Mouse (Mus musculus): ENCODE results near the gene Carns1.
A peak's percentile ranks its signal among the peaks of the same experiment; 100 is the strongest.

Carns1 gene

GRCm38 (mm10) chr19:4175368-4175947 is at the start of gene Carns1:
Gene Carns1, minus strand, starts transcription at chr19:4175479.
- no peak for DNase-seq (ENCODE audit: low read depth, low spot score)

- DNase-seq (ENCODE audit: low read depth, low spot score) = no peak
These were observed 46.9 kb upstream of the Carns1 start for GRCm38 (mm10) chr19:4222165-4222564.

- no peak for DNase-seq (ENCODE audit: low read depth, low spot score)
These were observed 45.9 kb upstream of the Carns1 start for GRCm38 (mm10) chr19:4220957-4221743.

GRCm38 (mm10) chr19:4220416-4220815 is 45.1 kb upstream of the Carns1 start:
- no peak for DNase-seq (ENCODE audit: low read depth, low spot score)

GRCm38 (mm10) chr19:4219943-4220342 is 44.7 kb upstream of the Carns1 start:
- no peak for DNase-seq (ENCODE audit: low read depth, low spot score)

GRCm38 (mm10) chr19:4218784-4219183 is 43.5 kb upstream of the Carns1 start:
- no peak for DNase-seq (ENCODE audit: low read depth, low spot score)

- DNase-seq (ENCODE audit: low read depth, low spot score) = no peak
These were observed 43.0 kb upstream of the Carns1 start for GRCm38 (mm10) chr19:4218293-4218692.

- DNase-seq (ENCODE audit: low read depth, low spot score) = no peak
These were observed 42.6 kb upstream of the Carns1 start for GRCm38 (mm10) chr19:4217855-4218254.

GRCm38 (mm10) chr19:4217140-4217539 is 41.9 kb upstream of the Carns1 start:
- no peak for DNase-seq (ENCODE audit: low read depth, low spot score)

- no peak for DNase-seq (ENCODE audit: low read depth, low spot score)
These were observed 40.9 kb upstream of the Carns1 start for GRCm38 (mm10) chr19:4216041-4216685.

- no peak for DNase-seq (ENCODE audit: low read depth, low spot score)
These were observed 40.2 kb upstream of the Carns1 start for GRCm38 (mm10) chr19:4215451-4215840.

- DNase-seq (ENCODE audit: low read depth, low spot score) = no peak
These were observed 39.6 kb upstream of the Carns1 start for GRCm38 (mm10) chr19:4214771-4215450.

GRCm38 (mm10) chr19:4214071-4214770 is 38.9 kb upstream of the Carns1 start, which contains the start of the genes Clcf1 and AC109138.7:
Gene Clcf1, plus strand, starts transcription at chr19:4214238.
Gene AC109138.7, plus strand, starts transcription at chr19:4214357.
- no peak for DNase-seq (ENCODE audit: low read depth, low spot score)

GRCm38 (mm10) chr19:4213524-4213974 is 38.3 kb upstream of the Carns1 start:
- no peak for DNase-seq (ENCODE audit: low read depth, low spot score)

GRCm38 (mm10) chr19:4211891-4212588 is 36.8 kb upstream of the Carns1 start:
- DNase-seq (ENCODE audit: low read depth, low spot score) = no peak

- no peak for DNase-seq (ENCODE audit: low read depth, low spot score)
These were observed 33.3 kb upstream of the Carns1 start for GRCm38 (mm10) chr19:4208563-4208962.

- peak; percentile 56 for DNase-seq (ENCODE audit: low read depth, low spot score)
These were observed 31.7 kb upstream of the Carns1 start for GRCm38 (mm10) chr19:4206971-4207370.

- no peak for DNase-seq (ENCODE audit: low read depth, low spot score)
These were observed 29.6 kb upstream of the Carns1 start for GRCm38 (mm10) chr19:4204889-4205288.

- DNase-seq (ENCODE audit: low read depth, low spot score) = no peak
These were observed 28.5 kb upstream of the Carns1 start for GRCm38 (mm10) chr19:4203604-4204326.

GRCm38 (mm10) chr19:4203148-4203547 is 27.9 kb upstream of the Carns1 start:
- DNase-seq (ENCODE audit: low read depth, low spot score) = no peak
